Mouse (Mus musculus) inflammation-experienced regulatory T-cells (primary cell): ENCODE measurements around the gene Cerkl. TPM values are rescaled to one million over a fixed set of nuclear protein-coding genes. Genes with fewer than 3 reads are reported as not detected.

Source experiments
- polyA plus RNA-seq, 2 experiments: library from polyadenylated mRNA; unstranded; fragments of 100-300 nt; shearing (Covaris generic); gene quantifications; one replicate each; pipeline ENCODE4 v1.2.1; 2017

Cerkl gene
- polyA plus RNA-seq: 10 to 100 TPM in 1 of 2 experiments, 1 to 10 TPM in 1; 5.3 to 11.4 TPM

DNA sequence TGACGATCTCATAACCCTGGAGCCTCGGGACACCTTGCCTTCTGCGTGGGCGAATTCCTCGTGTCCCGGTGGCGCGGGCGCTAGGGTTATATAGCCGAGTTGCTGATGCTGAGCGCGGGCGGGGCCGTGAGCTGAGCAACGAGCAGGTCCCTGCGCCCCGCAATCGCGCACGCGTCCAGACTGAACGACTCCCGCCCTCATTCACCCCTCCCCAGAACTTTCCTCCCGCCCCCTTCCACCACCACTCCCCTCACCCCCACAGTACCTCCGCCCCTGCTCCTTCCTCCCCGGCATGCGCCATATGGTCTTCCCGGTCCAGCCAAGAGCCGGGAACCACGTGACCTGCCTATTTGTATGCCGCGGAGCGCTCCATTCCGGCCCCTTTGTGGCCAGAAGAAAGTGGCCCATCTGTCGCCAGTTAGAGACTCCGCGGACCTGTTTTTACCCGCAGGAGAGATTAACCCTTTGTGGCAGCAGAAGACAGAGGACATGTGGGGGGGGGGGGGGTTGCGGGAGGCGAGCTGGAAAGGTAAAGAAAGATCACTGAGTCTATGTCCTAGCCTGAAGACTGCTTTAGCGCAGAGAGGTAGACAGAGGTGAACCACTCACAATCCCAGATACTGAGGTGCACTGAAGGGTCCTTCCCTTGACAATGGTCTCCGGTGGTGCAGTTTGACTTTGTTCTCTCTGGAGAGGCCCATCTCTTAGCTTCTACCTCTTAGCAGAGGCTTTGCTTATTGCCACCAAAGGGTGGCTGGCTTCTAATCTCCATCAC is at the start of gene Cerkl, which contains the start of gene Neurod1:
Cerkl (minus strand) TSS at position 211 of the 775 bp plus-strand sequence.
Neurod1 (minus strand) TSS at position 177 of the 775 bp plus-strand sequence.

Other genes starting within 250 kb of the Cerkl start
- 100 to 1,000 TPM; 124 to 141 TPM for gene Itga4, start 201.4 kb downstream of the Cerkl start, polyA plus RNA-seq
- gene Neurod1, start within 50 bp of the Cerkl start, polyA plus RNA-seq: not detected
- gene Itprid2, start 178.6 kb upstream of the Cerkl start, polyA plus RNA-seq: 1 to 10 TPM; 6.6 to 8.2 TPM